Mouse (Mus musculus): ENCODE measurements around the gene Hist2h4. TPM values are rescaled to one million over a fixed set of nuclear protein-coding genes. Genes with fewer than 3 reads are reported as not detected.

Gene Hist2h4
- 3.0 TPM for polyA plus RNA-seq (2014; fragmentation: Illumina TruSeq; extraction: RNeasy Lipid Tissue Mini Kit (QIAGEN cat#74804); ENCODE audit: low read depth, low replicate concordance)

DNA sequence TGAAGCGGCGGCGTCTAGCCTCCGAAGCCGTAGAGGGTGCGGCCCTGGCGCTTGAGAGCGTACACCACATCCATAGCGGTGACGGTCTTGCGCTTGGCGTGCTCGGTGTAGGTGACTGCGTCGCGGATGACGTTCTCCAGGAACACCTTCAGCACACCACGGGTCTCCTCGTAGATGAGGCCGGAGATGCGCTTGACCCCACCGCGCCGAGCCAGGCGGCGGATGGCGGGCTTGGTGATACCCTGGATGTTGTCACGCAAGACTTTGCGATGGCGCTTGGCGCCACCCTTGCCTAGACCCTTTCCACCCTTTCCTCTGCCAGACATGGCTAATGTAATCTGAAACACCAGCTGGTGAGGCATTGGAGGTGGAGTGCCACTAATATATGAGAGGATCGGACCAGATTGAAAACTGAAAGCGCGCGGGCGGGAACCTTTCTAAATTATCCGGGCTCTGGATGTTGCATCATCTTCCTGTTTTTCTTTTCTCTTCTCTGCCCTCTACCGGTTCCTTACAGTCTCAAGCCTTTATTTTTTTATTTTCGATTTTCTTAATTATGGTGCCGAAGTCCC lies at the start of gene Hist2h4:
TSS of gene Hist2h4 (minus strand) at position 333 of the 572 bp plus-strand sequence.

DNA sequence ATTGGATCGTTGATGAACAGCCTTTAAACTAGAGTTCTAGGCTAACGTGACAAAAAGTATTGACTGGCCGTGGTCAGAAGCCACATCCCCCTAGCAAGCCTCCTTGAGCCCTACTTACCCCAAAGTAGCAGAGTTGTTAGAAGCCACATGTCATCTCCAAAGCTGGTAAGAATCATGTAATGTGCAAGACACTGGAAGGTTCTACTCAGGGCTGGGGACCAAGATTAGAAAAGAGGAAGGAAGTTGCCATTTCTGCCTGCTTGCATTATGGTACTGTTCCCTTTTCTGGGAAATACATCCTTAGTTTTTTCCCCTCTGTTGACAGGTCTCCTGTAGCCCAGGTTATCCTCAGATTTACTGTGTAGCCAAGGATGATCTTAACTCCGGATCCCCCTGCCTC lies 30.7 kb upstream of the Hist2h4 start, which contains the start of gene Fcgr1:
TSS of gene Fcgr1 (minus strand) at position 183 of the 400 bp plus-strand sequence.

DNA sequence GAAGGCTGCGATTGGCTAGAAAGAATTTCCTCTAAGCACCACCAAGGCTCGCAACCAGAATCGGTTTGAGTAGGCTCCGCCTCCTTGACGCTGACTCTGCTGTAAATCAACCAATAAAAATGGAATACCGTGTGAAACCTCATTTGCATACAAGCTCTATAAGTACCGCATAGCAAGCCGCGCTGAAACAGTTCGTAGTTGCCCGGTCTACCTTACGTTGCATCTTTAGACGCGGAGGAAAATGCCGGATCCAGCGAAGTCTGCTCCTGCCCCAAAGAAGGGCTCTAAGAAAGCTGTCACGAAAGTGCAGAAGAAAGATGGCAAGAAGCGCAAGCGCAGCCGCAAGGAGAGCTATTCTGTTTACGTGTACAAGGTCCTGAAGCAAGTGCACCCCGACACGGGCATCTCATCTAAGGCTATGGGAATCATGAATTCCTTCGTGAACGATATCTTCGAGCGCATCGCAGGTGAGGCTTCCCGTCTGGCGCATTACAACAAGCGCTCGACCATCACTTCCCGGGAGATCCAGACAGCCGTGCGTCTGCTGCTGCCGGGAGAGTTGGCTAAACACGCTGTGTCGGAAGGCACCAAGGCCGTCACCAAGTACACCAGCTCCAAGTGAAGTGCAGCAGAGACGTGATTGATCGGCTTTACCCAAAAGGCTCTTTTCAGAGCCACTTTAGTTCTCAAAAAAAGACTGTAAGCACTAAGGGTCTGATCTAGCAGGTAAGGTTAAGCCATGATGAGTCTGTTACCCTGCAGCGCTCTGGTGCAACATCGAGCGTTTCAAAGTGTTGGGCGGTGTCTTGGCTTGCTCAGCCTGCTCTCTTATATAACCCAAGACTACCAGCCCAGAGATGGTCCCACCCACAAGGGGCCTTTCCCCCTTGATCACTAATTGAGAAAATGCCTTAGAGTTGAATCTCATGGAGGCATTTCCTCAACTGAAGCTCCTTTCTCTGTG lies 6.7 kb upstream of the Hist2h4 start, which contains the start of gene Hist2h2bb:
TSS of gene Hist2h2bb (plus strand) at position 242 of the 964 bp plus-strand sequence.

DNA sequence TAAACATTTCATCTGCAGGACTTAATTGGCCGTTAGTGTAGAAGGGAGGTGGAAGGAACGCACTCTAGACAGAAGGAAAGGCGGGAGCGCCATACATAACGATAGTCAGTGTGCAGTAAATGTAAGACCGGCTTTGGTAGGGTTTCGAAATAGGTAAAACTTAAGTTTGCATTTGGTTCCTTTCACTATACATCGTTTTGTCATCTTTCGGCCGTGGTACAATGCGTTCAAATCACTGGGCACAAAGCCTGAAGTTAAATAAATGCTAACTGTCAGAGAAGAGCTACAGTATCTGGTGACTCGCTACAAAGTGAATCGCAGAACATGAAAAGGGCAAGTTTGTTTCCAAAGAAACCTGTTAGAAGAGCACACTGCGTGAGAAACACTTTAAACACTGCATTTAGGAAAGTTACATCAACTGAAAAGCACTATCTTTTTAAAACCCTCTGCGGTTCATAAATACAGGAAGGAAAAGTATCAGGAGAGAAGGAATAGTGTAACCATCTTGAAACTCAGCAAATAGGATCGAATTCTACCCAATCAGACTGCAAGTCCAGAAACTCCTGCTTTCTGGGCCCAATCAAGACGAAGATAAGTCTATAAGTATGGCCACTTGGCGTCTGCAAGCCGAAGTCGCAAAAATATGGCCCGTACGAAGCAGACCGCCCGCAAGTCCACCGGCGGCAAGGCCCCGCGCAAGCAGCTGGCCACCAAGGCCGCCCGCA lies 5.1 kb upstream of the Hist2h4 start, which contains the start of gene Hist2h3b:
TSS of gene Hist2h3b (plus strand) at position 604 of the 725 bp plus-strand sequence.

DNA sequence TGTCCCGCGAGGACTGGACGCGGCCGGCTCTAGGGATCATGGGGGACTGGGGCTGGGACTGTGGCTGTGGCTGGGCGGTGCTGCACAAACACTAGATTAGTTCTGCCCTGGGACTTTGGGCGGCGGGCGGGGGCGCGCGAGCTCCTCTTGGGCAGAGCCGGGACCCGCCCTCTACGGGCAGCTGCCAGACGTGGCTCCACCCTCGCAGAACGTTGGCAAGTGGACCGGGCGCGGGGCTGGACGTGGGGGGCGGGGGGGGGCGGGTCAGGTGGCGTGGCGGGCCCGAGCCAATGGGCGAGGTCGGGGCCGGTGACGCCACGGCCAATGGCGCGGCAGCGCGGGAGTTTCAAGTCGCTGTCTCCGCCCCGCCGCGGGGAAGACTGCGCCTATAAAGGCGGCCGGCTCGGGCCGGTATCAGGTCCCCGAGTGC lies 16.7 kb downstream of the Hist2h4 start, which contains the start of gene Hist2h3c1:
TSS of gene Hist2h3c1 (plus strand) at position 259 of the 430 bp plus-strand sequence.

DNA sequence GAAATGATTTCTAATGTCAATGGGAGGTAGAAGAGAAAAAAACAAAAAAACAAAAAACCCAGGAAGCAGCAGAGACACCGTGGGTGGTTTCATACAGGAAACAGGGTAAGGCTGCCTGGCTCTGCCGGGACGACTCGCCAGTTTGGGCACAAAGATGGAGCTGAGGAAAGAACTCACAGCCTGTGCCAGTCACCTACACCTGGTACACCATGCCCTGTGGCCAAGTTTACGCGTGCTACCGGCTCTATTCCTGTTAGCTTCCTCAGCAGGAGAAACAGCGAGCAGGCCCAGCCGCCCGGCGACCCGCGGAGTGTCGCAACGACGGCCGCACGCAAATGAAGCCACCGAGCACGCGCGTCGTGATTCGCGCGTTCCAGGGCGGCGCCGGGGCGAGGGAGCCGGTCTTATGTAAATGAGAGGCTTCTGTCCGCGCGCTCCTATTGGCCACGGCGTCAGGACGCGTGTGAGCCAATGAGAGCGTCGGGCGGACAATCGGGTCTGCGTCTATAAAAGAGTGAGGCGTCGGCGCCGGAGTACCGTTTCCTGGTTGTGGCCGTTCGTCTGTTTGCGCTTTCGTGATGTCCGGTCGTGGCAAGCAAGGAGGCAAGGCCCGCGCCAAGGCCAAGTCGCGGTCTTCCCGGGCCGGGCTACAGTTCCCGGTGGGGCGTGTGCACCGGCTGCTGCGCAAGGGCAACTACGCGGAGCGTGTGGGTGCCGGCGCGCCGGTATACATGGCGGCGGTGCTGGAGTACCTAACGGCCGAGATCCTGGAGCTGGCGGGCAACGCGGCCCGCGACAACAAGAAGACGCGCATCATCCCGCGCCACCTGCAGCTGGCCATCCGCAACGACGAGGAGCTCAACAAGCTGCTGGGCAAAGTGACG lies 17.9 kb downstream of the Hist2h4 start, which contains the start of gene Hist2h2aa1:
TSS of gene Hist2h2aa1 (plus strand) at position 495 of the 884 bp plus-strand sequence.

DNA sequence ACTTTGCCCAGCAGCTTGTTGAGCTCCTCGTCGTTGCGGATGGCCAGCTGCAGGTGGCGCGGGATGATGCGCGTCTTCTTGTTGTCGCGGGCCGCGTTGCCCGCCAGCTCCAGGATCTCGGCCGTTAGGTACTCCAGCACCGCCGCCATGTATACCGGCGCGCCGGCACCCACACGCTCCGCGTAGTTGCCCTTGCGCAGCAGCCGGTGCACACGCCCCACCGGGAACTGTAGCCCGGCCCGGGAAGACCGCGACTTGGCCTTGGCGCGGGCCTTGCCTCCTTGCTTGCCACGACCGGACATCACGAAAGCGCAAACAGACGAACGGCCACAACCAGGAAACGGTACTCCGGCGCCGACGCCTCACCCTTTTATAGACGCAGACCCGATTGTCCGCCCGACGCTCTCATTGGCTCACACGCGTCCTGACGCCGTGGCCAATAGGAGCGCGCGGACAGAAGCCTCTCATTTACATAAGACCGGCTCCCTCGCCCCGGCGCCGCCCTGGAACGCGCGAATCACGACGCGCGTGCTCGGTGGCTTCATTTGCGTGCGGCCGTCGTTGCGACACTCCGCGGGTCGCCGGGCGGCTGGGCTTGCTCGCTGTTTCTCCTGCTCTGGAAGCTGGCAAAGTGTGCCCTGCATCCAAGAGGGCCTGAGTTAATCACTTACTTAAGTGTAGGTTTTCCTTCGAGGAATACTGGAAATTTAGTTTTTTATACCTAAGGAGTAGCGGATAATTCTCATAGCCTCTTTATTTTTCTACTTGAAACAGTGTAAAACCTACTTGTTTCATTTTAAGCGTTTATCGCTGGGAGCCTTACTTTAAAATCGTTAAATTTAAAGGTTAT lies 22.9 kb downstream of the Hist2h4 start, which contains the start of gene Hist2h2aa2:
TSS of gene Hist2h2aa2 (minus strand) at position 328 of the 850 bp plus-strand sequence.

DNA sequence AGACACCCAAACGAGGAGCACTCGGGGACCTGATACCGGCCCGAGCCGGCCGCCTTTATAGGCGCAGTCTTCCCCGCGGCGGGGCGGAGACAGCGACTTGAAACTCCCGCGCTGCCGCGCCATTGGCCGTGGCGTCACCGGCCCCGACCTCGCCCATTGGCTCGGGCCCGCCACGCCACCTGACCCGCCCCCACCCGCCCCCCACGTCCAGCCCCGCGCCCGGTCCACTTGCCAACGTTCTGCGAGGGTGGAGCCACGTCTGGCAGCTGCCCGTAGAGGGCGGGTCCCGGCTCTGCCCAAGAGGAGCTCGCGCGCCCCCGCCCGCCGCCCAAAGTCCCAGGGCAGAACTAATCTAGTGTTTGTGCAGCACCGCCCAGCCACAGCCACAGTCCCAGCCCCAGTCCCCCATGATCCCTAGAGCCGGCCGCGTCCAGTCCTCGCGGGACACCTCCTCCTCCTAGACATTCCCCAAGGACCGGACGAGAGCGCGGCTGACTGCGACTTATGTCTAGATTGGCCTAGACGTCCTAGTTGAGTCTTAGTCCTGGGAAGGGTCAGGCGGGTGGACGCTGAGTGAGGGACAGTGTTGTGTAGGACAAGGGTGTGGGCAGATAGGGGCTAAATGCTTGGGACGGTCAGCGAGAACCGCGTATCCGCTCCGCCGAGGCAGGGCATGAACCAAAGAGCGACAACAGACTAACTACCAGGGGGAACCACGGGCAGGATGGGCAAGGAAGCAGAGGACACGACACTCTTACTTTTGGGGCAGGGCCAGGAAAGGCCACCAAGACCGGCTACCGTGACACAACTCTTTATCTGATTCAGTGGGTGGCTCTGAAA lies 23.9 kb downstream of the Hist2h4 start, which contains the start of gene Hist2h3c2:
TSS of gene Hist2h3c2 (minus strand) at position 174 of the 840 bp plus-strand sequence.

DNA sequence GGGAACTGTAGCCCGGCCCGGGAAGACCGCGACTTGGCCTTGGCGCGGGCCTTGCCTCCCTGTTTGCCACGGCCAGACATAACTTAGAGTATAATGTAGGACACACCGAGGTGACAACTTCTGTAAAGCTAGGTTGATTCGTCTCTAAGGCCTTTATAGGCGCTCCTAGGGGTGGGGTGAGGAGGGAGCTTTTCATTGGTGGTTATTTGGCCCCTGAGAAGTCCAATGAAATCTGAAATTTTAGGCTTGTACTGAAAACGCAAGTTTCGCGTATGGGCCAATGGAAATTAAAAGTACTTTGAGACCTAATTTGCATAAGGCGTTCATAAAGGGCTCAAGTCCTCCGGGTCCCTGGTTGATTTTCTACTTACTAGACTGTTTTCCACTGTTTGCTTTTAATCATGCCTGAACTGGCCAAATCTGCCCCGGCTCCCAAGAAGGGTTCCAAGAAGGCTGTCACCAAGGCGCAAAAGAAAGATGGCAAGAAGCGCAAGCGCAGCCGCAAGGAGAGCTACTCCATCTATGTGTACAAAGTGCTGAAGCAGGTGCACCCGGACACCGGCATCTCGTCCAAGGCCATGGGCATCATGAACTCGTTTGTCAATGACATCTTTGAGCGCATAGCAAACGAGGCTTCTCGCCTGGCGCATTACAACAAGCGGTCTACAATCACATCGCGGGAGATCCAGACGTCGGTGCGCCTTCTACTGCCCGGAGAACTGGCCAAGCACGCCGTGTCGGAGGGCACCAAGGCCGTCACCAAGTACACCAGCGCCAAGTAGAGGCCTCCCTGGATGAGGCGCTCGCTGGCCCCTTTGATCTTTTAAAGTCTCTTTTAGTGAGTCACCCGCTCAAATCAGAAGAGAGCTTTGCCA lies 42.1 kb downstream of the Hist2h4 start, which contains the start of the genes Hist2h2ac and Hist2h2be:
TSS of gene Hist2h2ac (minus strand) at position 116 of the 875 bp plus-strand sequence.
TSS of gene Hist2h2be (plus strand) at position 355 of the 875 bp plus-strand sequence.

DNA sequence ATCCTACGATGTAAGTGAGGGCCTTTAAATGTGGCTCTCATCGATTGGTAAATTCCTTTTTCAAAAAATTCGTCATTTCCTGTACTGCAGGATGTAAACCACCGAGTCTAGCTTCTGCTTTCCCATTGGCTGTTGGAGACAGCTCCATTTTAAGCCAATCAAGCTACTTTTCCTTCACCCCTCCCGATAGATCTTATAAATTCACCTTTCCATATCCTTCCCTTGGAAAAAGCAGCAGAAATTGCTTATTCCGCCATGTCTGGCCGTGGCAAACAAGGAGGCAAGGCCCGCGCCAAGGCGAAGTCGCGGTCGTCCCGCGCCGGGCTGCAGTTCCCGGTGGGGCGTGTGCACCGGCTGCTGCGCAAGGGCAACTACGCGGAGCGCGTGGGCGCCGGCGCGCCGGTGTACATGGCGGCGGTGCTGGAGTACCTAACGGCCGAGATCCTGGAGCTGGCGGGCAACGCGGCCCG lies 43.4 kb downstream of the Hist2h4 start, which contains the start of the genes Bola1 and Hist2h2ab:
TSS of gene Bola1 (minus strand) at position 49 of the 470 bp plus-strand sequence.
TSS of gene Hist2h2ab (plus strand) at position 205 of the 470 bp plus-strand sequence.

Other genes with a start within 250 kb of the Hist2h4 start
- 22.3 TPM for gene Vps45, start 204.8 kb downstream of the Hist2h4 start, polyA plus RNA-seq (2014; fragmentation: Illumina TruSeq; extraction: RNeasy Lipid Tissue Mini Kit (QIAGEN cat#74804); ENCODE audit: low read depth, low replicate concordance)
- 16.0 TPM for gene Otud7b, start 158.8 kb downstream of the Hist2h4 start, polyA plus RNA-seq (2014; fragmentation: Illumina TruSeq; extraction: RNeasy Lipid Tissue Mini Kit (QIAGEN cat#74804); ENCODE audit: low read depth, low replicate concordance)
- 14.9 TPM for gene Mtmr11, start 101.3 kb downstream of the Hist2h4 start, polyA plus RNA-seq (2014; fragmentation: Illumina TruSeq; extraction: RNeasy Lipid Tissue Mini Kit (QIAGEN cat#74804); ENCODE audit: low read depth, low replicate concordance)
- gene Sf3b4, start 91.0 kb downstream of the Hist2h4 start, polyA plus RNA-seq (2014; fragmentation: Illumina TruSeq; extraction: RNeasy Lipid Tissue Mini Kit (QIAGEN cat#74804); ENCODE audit: low read depth, low replicate concordance) = 39.2 TPM
- 2.5 TPM for gene Sv2a, start 82.2 kb downstream of the Hist2h4 start, polyA plus RNA-seq (2014; fragmentation: Illumina TruSeq; extraction: RNeasy Lipid Tissue Mini Kit (QIAGEN cat#74804); ENCODE audit: low read depth, low replicate concordance)
- 37.5 TPM for gene Bola1, start 43.6 kb downstream of the Hist2h4 start, polyA plus RNA-seq (2014; fragmentation: Illumina TruSeq; extraction: RNeasy Lipid Tissue Mini Kit (QIAGEN cat#74804); ENCODE audit: low read depth, low replicate concordance)
- gene Hist2h2ab, start 43.4 kb downstream of the Hist2h4 start, polyA plus RNA-seq (2014; fragmentation: Illumina TruSeq; extraction: RNeasy Lipid Tissue Mini Kit (QIAGEN cat#74804); ENCODE audit: low read depth, low replicate concordance) = not detected
- not detected for gene Hist2h2ac, start 42.4 kb downstream of the Hist2h4 start, polyA plus RNA-seq (2014; fragmentation: Illumina TruSeq; extraction: RNeasy Lipid Tissue Mini Kit (QIAGEN cat#74804); ENCODE audit: low read depth, low replicate concordance)
- 14.6 TPM for gene Hist2h2be, start 42.2 kb downstream of the Hist2h4 start, polyA plus RNA-seq (2014; fragmentation: Illumina TruSeq; extraction: RNeasy Lipid Tissue Mini Kit (QIAGEN cat#74804); ENCODE audit: low read depth, low replicate concordance)
- 4.2 TPM for gene Hist2h3c2, start 24.2 kb downstream of the Hist2h4 start, polyA plus RNA-seq (2014; fragmentation: Illumina TruSeq; extraction: RNeasy Lipid Tissue Mini Kit (QIAGEN cat#74804); ENCODE audit: low read depth, low replicate concordance)
- 306 TPM for gene Hist2h2aa2, start 23.0 kb downstream of the Hist2h4 start, polyA plus RNA-seq (2014; fragmentation: Illumina TruSeq; extraction: RNeasy Lipid Tissue Mini Kit (QIAGEN cat#74804); ENCODE audit: low read depth, low replicate concordance)
- gene Hist2h2aa1, start 17.8 kb downstream of the Hist2h4 start, polyA plus RNA-seq (2014; fragmentation: Illumina TruSeq; extraction: RNeasy Lipid Tissue Mini Kit (QIAGEN cat#74804); ENCODE audit: low read depth, low replicate concordance) = 88.6 TPM
- not detected for gene Hist2h3c1, start 16.6 kb downstream of the Hist2h4 start, polyA plus RNA-seq (2014; fragmentation: Illumina TruSeq; extraction: RNeasy Lipid Tissue Mini Kit (QIAGEN cat#74804); ENCODE audit: low read depth, low replicate concordance)
- not detected for gene Hist2h3b, start 5.3 kb upstream of the Hist2h4 start, polyA plus RNA-seq (2014; fragmentation: Illumina TruSeq; extraction: RNeasy Lipid Tissue Mini Kit (QIAGEN cat#74804); ENCODE audit: low read depth, low replicate concordance)
- gene Hist2h2bb, start 6.4 kb upstream of the Hist2h4 start, polyA plus RNA-seq (2014; fragmentation: Illumina TruSeq; extraction: RNeasy Lipid Tissue Mini Kit (QIAGEN cat#74804); ENCODE audit: low read depth, low replicate concordance) = not detected
- 3.9 TPM for gene Fcgr1, start 30.7 kb upstream of the Hist2h4 start, polyA plus RNA-seq (2014; fragmentation: Illumina TruSeq; extraction: RNeasy Lipid Tissue Mini Kit (QIAGEN cat#74804); ENCODE audit: low read depth, low replicate concordance)
- not detected for gene BC107364, start 189.0 kb upstream of the Hist2h4 start, polyA plus RNA-seq (2014; fragmentation: Illumina TruSeq; extraction: RNeasy Lipid Tissue Mini Kit (QIAGEN cat#74804); ENCODE audit: low read depth, low replicate concordance)

Data from adipose tissue, adult 10 weeks (tissue).